Mouse (Mus musculus): ENCODE data around the gene Zbtb42. TPM values are rescaled to one million over a fixed set of nuclear protein-coding genes. Genes with fewer than 3 reads are reported as not detected.
A peak's percentile ranks its signal among the peaks of the same experiment; 100 is the strongest.

Zbtb42 gene
- polyA plus RNA-seq, 1 experiment from 2014 or later = 7.3 TPM

DNA sequence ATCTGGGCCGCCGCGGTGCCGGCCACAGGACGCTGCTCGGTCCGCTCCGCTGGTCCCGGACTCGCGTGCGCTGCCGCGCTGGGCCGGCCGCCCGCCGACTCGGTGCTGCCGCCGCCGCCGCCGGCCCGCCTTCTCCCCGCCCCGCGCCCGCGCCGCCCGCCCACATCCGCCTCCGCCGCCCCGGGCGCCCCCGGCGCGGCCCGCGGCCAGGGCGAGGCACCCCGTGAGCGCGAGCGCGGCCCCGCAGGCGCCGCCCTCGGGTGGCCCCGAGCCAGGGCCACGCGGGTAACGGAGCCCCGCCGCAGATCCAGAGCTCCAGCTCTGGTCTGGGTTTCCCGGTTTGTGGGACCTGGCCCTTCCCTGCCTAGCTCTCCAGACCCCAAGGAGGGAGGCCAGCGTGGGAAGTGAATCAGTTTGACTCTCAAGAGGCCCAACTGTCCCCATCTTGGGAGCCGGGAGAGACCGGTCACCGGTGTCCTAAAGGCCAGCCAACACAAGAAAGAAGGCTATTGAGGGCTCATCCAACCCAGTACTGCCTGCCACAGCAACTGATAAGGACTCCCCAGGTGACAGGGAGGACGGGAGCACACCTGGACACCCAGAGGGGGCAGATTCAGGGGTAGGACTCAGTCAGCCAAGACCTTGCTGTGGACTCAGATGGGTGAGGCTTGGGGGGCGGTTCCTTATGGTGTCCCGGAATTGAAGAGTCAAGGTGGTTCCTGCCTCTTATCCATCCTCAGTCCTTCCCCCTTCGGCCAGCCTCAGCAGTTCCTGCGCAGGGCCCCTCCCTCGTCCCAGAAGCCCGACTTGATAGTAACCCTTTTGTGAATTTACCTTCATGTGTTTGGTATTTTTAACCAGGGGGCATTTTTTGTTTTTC is 4.3 kb upstream of the Zbtb42 start, which contains the start of gene Akt1:
Gene Akt1, minus strand, starts transcription at position 753 of the 880 bp plus-strand sequence.
- H3K27ac ChIP-seq (replicated peaks) = peak within 1 kb of the TSS; percentile 96
- peak within 1 kb of the TSS; percentile 98 for H3K4me3 ChIP-seq
- under 1% methylated on average over 35 of the region's 70 CpGs for WGBS
- H3K36me3 ChIP-seq = peaks cover 21% of the 10 kb centered on the region
- peak; percentile 1; the same call in 1 of the 2 replicates for ATAC-seq (ENCODE audit: low FRiP score, low read depth)
- peak within 1 kb of the TSS; percentile 100 for H3K9ac ChIP-seq (replicated peaks)
- H3K9me3 ChIP-seq = no peaks in the 10 kb centered on the region
- peak within 1 kb of the TSS; percentile 88 for H3K4me2 ChIP-seq (replicated peaks)
- peaks cover 58% of the 10 kb centered on the region for H3K4me1 ChIP-seq
- H3K27me3 ChIP-seq = peaks cover 35% of the 10 kb centered on the region

DNA sequence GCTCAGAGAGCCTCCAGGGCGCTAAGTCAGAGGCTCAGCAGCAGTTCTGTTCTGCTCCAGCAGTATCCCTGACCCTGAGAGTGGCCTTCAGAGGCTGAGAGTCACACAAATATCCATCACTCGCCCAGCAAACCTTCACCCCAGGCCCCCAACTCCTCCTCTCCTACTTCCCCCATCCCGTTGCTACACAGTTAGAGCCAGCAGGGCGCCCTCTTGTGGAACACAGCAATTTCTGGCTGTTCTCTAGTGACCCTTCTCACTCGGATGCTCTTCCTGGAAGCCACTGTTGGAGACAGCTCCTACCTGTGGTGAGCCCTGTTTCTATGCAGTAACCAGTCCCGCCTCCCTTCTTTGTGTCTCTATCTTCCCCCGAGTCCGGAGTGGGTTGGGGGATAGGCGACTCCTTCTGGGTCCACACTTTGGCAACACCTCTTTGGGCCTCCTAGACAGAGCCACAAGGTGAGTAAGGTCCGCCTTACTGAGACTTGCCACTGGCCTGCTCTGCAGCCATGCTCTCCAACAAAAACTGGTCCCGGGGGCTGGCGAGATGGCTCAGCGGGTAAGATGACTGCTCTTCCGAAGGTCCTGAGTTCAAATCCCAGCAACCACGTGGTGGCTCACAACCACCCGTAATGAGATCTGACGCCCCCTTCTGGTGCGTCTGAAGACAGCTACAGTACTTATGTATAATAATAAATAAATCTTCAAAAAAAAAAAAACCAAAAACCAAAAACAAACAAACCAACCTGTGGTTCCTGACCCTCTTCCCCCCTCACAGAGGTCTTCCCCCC is 3.2 kb upstream of the Zbtb42 start:
- Histone ChIP-seq H3K9ac (replicated peaks) (peak overlapping the region; percentile 100), H3K27ac (replicated peaks) (peak overlapping the region; percentile 96), H3K4me1 (peaks cover 61% of the 10 kb centered on the region), H3K27me3 (peaks cover 45% of the 10 kb centered on the region), H3K4me3 (peak overlapping the region; percentile 98), H3K4me2 (replicated peaks) (peak overlapping the region; percentile 88), H3K9me3 (no peaks in the 10 kb centered on the region), H3K36me3 (peaks cover 10% of the 10 kb centered on the region)
- WGBS = 16% methylated on average over 18 of the region's 18 CpGs
- peak; percentile 20 for ATAC-seq (ENCODE audit: low FRiP score, low read depth)

DNA sequence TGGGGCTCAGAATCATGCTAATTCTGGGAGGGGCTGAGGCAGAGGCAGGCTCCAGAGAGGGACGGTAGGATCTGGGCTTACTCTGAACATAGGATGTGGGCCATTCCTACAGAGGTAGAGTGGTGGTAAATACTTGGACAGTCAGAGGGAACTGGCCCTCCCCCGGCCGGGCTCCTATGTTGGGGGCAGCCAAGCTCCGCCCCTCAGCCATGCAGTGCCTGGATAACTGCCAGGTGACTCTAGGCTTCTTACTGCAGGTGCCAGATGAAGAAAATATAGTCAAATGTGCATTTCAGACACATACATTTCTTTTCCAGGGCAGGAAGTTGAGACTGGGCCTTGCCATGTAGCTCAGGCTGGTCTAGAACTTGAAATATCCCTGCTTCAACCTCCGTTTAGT is 1.6 kb upstream of the Zbtb42 start:
- Histone ChIP-seq H3K4me3 (no peak overlapping the region), H3K9ac (replicated peaks) (no peak overlapping the region), H3K27me3 (peaks cover 59% of the 10 kb centered on the region), H3K4me2 (replicated peaks) (no peak overlapping the region), H3K9me3 (no peaks in the 10 kb centered on the region), H3K4me1 (peaks cover 45% of the 10 kb centered on the region), H3K36me3 (no peaks in the 10 kb centered on the region), H3K27ac (replicated peaks) (no peak overlapping the region)
- 63% methylated on average over 5 of the region's 5 CpGs for WGBS
- ATAC-seq (ENCODE audit: low FRiP score, low read depth) = no peak

DNA sequence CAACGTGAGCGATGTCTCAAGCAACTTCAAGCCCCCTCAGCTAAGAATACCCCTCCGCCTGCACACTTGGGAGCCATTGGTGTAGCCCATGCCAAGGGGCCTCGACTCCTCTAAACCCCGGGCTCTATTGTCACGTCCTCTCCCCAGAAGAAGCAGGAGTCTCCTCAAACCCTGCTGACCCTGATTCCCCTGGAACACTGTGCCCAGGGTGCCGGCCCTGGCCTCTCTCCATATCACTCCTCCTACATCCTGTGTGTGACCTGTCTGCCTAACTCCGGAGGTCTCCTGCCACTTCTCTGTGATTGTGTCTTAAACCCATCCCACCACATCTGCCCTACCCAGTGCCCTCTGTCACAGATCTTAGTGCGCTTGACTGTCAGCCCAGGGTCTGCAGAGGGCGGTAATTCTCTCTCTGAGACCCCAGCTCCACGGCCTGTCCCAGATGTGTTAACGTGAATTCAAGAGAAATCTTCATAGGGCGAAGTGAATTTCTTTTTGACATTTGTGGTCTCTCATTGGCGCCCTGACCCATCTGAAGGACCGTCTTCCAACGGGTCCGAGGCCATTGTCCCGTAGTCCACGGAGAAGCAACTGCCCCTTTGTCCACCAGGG is 579 bp upstream of the Zbtb42 start:
- 20% methylated on average over 19 of the region's 19 CpGs for WGBS
- no peak for ATAC-seq (ENCODE audit: low FRiP score, low read depth)
- Histone ChIP-seq H3K27me3 (peaks cover 67% of the 10 kb centered on the region), H3K27ac (replicated peaks) (peak overlapping the region; percentile 49; the same call in 1 of the 2 replicates), H3K4me2 (replicated peaks) (peak overlapping the region; percentile 91), H3K4me3 (peak overlapping the region; percentile 66), H3K36me3 (no peaks in the 10 kb centered on the region), H3K9ac (replicated peaks) (peak overlapping the region; percentile 69; the same call in 1 of the 2 replicates), H3K4me1 (peaks cover 35% of the 10 kb centered on the region), H3K9me3 (no peaks in the 10 kb centered on the region)

DNA sequence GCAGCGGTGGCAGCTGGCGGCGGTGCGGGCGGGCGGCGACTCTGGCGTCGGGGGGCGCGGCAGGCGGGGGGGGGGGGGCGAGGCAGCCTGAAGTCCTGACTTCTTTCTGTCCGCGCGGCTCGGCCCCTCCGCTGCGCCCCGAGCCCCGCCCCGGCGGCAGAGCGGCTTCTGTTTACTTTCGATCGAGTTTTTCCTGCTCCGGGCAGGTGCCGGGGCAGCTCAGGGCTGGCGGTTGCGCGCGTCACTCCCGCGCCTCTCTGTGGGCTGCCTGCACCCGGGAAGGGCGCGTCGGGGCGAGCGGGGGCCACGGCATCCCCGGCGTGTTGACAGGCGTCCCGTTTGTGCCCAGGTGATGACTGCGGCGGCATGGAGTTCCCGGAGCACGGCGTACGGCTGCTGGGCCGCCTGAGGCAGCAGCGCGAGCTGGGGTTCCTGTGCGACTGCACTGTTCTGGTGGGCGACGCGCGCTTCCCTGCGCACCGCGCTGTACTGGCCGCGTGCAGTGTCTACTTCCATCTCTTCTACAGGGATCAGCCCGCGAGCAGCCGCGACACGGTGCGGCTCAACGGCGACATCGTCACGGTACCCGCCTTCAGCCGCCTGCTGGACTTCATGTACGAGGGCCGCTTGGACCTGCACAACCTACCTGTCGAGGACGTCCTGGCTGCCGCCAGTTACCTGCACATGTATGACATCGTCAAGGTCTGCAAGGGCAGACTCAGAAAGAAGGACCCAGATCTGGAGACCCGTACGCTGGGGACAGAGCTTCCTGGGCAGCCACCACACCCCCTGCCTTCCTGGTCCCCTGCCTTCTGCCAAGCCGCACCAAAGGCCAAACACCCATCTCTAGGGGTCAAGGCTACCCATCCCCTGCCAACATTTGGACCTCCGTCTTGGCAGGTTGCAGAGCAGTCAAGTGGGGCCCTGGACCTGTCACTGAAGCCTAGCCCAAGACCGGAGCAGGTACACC is 684 bp downstream of the Zbtb42 start:
- peak overlapping the region; percentile 49; the same call in 1 of the 2 replicates for H3K27ac ChIP-seq (replicated peaks)
- peak; percentile 16 for ATAC-seq (ENCODE audit: low FRiP score, low read depth)
- H3K36me3 ChIP-seq = no peaks in the 10 kb centered on the region
- H3K27me3 ChIP-seq = peaks cover 71% of the 10 kb centered on the region
- peak overlapping the region; percentile 91 for H3K4me2 ChIP-seq (replicated peaks)
- H3K4me3 ChIP-seq = peak overlapping the region; percentile 66
- H3K9me3 ChIP-seq = no peaks in the 10 kb centered on the region
- peaks cover 38% of the 10 kb centered on the region for H3K4me1 ChIP-seq
- peak overlapping the region; percentile 69 for H3K9ac ChIP-seq (replicated peaks)
- 4% methylated on average over 68 of the region's 87 CpGs for WGBS

DNA sequence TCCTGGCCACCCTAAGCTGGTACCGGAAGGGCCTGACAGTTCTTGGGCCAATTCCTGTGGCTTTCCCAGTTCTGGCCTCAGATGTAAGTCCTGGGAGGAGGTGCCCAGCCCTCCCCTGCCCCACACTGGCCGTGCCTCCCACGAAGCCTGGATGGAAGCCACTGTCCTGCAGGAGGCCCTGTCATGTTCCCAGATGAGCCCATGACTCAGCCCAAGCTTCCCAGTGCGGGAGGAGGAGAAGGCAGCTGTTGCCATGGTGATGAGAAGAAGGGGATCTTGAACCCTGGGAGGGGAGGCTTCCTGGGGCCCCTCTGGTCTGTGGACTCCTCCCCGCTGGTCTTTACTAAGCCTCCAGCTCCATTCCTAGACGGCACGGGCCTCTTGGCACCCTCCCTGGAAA is 4.7 kb downstream of the Zbtb42 start:
- Histone ChIP-seq H3K27me3 (peaks cover 53% of the 10 kb centered on the region), H3K27ac (replicated peaks) (no peak overlapping the region), H3K4me2 (replicated peaks) (no peak overlapping the region), H3K9ac (replicated peaks) (no peak overlapping the region), H3K4me1 (peaks cover 18% of the 10 kb centered on the region), H3K36me3 (no peaks in the 10 kb centered on the region), H3K4me3 (no peak overlapping the region), H3K9me3 (no peaks in the 10 kb centered on the region)
- no peak for ATAC-seq (ENCODE audit: low FRiP score, low read depth)
- 30% methylated on average over 7 of the region's 7 CpGs for WGBS

DNA sequence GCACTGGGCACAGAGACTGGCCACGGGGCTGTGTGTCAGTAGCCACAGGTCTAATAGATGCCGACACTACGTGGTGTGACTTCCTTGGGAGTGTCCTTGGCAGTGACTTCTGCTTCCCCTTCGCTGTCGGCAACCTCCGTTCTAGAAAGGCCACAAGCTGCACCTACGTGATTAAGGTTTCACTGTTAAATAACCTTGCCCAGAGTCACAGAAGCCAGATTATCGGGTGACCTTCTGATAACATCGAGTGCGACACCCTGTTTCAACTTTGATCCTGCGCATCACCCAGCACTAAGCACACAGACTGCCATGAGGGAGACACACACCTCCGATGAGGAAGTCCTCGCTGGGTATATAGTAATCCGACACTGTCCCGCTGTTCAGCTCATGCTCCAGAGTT is 9.8 kb downstream of the Zbtb42 start:
- ATAC-seq (ENCODE audit: low FRiP score, low read depth) = no peak

DNA sequence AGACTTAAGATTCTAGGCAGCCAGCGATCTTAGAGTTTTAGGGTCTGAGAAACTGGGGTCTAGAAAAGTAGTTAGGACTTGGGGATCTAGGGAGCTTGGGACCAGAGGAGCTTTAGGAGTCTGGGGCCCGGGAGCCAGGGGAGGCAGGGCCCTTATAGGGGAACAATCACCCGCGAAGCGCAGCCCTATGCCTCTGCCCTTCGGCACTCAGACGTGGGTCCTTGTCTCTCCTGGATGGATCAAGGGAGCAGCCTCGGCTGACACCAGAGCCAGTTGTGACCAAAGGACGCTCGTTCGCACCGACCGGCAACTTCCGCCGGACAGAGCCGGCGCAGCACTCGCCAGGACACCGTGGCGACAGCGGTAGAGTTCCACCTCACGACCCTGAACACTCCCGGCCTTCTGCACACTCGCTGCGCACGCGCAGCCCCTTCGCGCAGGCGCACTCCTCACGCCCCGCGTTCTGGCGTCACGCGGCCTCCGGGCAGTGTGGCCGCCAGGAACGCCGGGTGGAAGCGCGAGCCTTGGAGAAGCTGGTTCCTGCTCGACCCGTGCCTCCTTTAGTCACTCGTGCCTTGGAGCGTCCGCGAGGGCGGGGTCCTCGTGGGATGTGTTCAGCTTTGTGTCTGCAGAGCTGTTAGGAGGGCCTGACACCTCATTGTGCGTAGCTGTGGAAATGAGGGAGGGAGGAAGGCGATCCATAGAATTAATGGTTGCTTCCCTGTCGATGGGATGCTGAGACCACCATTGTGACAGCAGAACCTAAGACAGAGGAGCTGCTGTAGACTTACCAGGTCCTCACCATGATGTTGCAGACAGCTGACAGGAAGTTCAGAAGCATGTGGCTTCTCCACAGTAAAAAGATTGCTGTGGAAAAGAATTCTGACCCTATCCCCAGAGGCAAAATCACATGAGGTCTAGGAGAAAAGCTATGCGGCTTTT is 14.8 kb downstream of the Zbtb42 start:
- 3% methylated on average over 54 of the region's 54 CpGs for WGBS
- peak; percentile 96 for ATAC-seq (ENCODE audit: low FRiP score, low read depth)

More for the DNA sequence above, 9.8 kb downstream of the Zbtb42 start:
- H3K27ac ChIP-seq (replicated peaks) = no peak overlapping the region
- 80% methylated on average over 15 of the region's 15 CpGs for WGBS
- no peak overlapping the region for H3K4me3 ChIP-seq
- peaks cover 13% of the 10 kb centered on the region for H3K4me1 ChIP-seq
- H3K4me2 ChIP-seq (replicated peaks) = no peak overlapping the region
- H3K36me3 ChIP-seq = no peaks in the 10 kb centered on the region
- no peak overlapping the region for H3K9ac ChIP-seq (replicated peaks)
- 0 out of 2 replicates have a peak, but pooled peaks cover 7% of the 10 kb centered on the region for H3K27me3 ChIP-seq
- no peaks in the 10 kb centered on the region for H3K9me3 ChIP-seq

DNA sequence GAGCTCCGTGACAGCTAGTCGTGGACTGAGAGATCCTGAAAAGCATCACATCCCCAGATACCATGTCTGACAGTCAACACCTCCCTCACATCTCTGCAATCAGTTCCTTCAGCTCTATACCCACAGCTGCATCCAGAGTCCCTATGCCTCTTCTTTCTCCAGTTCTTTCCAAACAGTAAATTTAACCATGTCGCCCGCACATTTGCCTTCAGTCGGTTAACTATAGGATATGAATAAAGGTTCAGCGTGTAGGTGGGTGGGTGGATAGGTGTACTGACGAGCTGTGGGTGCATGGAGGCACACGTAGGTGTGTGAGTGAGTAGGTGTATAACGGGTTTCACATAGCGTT is 15.5 kb downstream of the Zbtb42 start:
- H3K36me3 ChIP-seq = no peaks in the 10 kb centered on the region
- H3K4me3 ChIP-seq = peak overlapping the region; percentile 65
- peaks cover 18% of the 10 kb centered on the region for H3K4me1 ChIP-seq
- ATAC-seq (ENCODE audit: low FRiP score, low read depth) = no peak; the same call in 1 of the 2 replicates
- H3K9ac ChIP-seq (replicated peaks) = peak overlapping the region; percentile 86
- H3K9me3 ChIP-seq = no peaks in the 10 kb centered on the region
- 82% methylated on average over 10 of the region's 10 CpGs for WGBS
- peak overlapping the region; percentile 95 for H3K4me2 ChIP-seq (replicated peaks)
- peaks cover 26% of the 10 kb centered on the region for H3K27me3 ChIP-seq
- peak overlapping the region; percentile 86 for H3K27ac ChIP-seq (replicated peaks)

More for the DNA sequence above, 14.8 kb downstream of the Zbtb42 start:
- peak overlapping the region; percentile 86 for H3K9ac ChIP-seq (replicated peaks)
- peak overlapping the region; percentile 95 for H3K4me2 ChIP-seq (replicated peaks)
- no peaks in the 10 kb centered on the region for H3K9me3 ChIP-seq
- H3K4me1 ChIP-seq = peaks cover 18% of the 10 kb centered on the region
- H3K27ac ChIP-seq (replicated peaks) = peak overlapping the region; percentile 86
- H3K36me3 ChIP-seq = no peaks in the 10 kb centered on the region
- H3K27me3 ChIP-seq = peaks cover 21% of the 10 kb centered on the region; the same call in 1 of the 2 replicates
- peak overlapping the region; percentile 65 for H3K4me3 ChIP-seq

DNA sequence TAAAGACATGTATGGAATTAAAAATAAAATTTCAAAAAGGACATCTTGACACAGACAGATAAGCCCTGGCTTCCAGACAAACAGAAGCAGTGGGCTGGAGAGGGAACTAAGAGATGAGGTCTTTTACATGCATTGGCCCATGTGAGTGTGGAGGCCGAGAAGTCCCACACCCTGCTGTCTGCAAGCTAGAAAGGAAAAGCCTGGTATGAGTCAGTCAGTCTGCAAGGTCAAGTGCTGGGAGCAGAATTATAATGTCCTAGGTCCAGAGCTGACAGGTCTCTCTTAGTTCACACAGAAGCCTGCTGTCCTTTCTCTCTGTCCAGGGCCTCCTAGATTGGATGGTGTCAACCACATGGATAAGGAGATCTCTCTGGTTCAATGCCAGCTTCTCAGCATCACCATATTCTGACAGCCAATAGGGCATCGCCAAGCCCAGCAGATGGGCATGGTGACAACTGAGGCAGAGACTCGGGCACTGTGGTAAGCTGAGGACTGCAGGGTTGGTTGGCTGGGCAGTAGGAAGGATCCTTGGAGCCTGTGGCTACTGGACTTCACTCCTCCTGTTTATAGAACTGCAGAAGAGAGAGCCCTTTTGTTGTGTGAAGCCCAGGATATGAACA is 18.3 kb downstream of the Zbtb42 start:
- WGBS = 83% methylated on average over 3 of the region's 3 CpGs
- ATAC-seq (ENCODE audit: low FRiP score, low read depth) = no peak
- Histone ChIP-seq H3K9ac (replicated peaks) (no peak overlapping the region), H3K4me3 (no peak overlapping the region), H3K4me2 (replicated peaks) (no peak overlapping the region), H3K9me3 (no peaks in the 10 kb centered on the region), H3K36me3 (no peaks in the 10 kb centered on the region), H3K27me3 (peaks cover 50% of the 10 kb centered on the region), H3K27ac (replicated peaks) (no peak overlapping the region), H3K4me1 (peaks cover 24% of the 10 kb centered on the region)

Measured in midbrain, embryonic 12.5 days (tissue).